Mouse (Mus musculus) neural tube, embryonic 11.5 days (tissue): ENCODE data around the gene Btn2a2. TPM values are rescaled to one million over a fixed set of nuclear protein-coding genes. Genes with fewer than 3 reads are reported as not detected.

Experiments used
- ATAC-seq: fragments of 200-750 bp; cut with Nextera tagmentation; 2 replicates; pipeline ENCODE4 v1.8.0; 2017; ENCODE audit warnings: moderate number of reproducible peaks, mild to moderate bottlenecking, moderate TSS enrichment, moderate library complexity; ENCODE audit not compliant: insufficient read depth, low FRiP score, low TSS enrichment
- DNase-seq: peaks from one replicate; pipeline ENCODE4 v3.0.0-alpha.2; 2015; ENCODE audit warnings: low spot score
- H3K27ac ChIP-seq: fragments of 300-500 bp; sonication (generic); 2 replicates; pipeline ENCODE4 v1.5.1; 2014; ENCODE audit warnings: low read depth, mild to moderate bottlenecking, low read length
- H3K27me3 ChIP-seq: fragments of 300-500 bp; sonication (generic); 2 replicates; pipeline ENCODE4 v1.6.1; 2014; ENCODE audit warnings: mild to moderate bottlenecking, low read length, mixed read lengths; ENCODE audit not compliant: control insufficient read depth, insufficient read depth
- H3K36me3 ChIP-seq: fragments of 300-500 bp; sonication (generic); 2 replicates; pipeline ENCODE4 v1.6.1; 2014; ENCODE audit warnings: mild to moderate bottlenecking, low read length, moderate library complexity, mixed read lengths; ENCODE audit not compliant: control insufficient read depth, insufficient read depth
- H3K4me1 ChIP-seq: fragments of 300-500 bp; sonication (generic); 2 replicates; pipeline ENCODE4 v1.6.1; 2014; ENCODE audit warnings: low read length, mixed read lengths; ENCODE audit not compliant: control insufficient read depth, insufficient read depth
- H3K4me2 ChIP-seq: fragments of 300-500 bp; sonication (generic); 2 replicates; pipeline ENCODE4 v1.6.1; 2014; ENCODE audit warnings: low read depth, mild to moderate bottlenecking, moderate library complexity
- H3K4me3 ChIP-seq: fragments of 300-500 bp; sonication (generic); 2 replicates; pipeline ENCODE4 v1.5.1; 2014; ENCODE audit warnings: low read depth, low read length
- H3K9ac ChIP-seq: fragments of 300-500 bp; sonication (generic); 2 replicates; pipeline ENCODE4 v1.6.1; 2014; ENCODE audit warnings: mild to moderate bottlenecking, low read length
- H3K9me3 ChIP-seq: fragments of 300-500 bp; sonication (generic); 2 replicates; pipeline ENCODE4 v1.6.1; 2016; ENCODE audit warnings: low read length; ENCODE audit not compliant: control insufficient read depth
- WGBS: fragments of 180-500 bp; shearing (Covaris S2); extraction: QIAGEN DNeasy Blood & Tissue Kit; methylation state at CpG from one replicate; pipeline ENCODE4 v1.1.7; 2014; 5-methylcytosine and 5-hydroxymethylcytosine counted together
- polyA plus RNA-seq: library from polyadenylated mRNA; unstranded; fragments of >200 nt; fragmentation: Nextera tagmentation; extraction: Ambion mirVana; gene quantifications from 2 replicates; pipeline ENCODE4 v1.2.1, GENCODE M21; 2014

Btn2a2 gene
- polyA plus RNA-seq, 1 experiment from 2014 or later, result 0.81 TPM

- Histone ChIP-seq H3K27ac (no peak overlapping the region), H3K4me1 (0 out of 2 replicates have a peak, but pooled peaks cover 5% of the 10 kb centered on the region), H3K9me3 (no peaks in the 10 kb centered on the region), H3K36me3 (no peaks in the 10 kb centered on the region), H3K9ac (no peak overlapping the region), H3K4me3 (peak overlapping the region; percentile 42), H3K4me2 (peak overlapping the region; percentile 55), H3K27me3 (no peaks in the 10 kb centered on the region)
- DNase-seq (no peak), ATAC-seq (no peak)
- whole genome bisulfite sequencing, result under 1% methylated on average over 7 of the region's 7 CpGs
Measured at GRCm38 (mm10) chr13:23438521-23438920, 50.1 kb downstream of the Btn2a2 start.

- H3K9ac ChIP-seq, result no peak overlapping the region
- H3K4me2 ChIP-seq, result peak overlapping the region; percentile 55
- peak; percentile 85 for DNase-seq
- no peaks in the 10 kb centered on the region for H3K9me3 ChIP-seq
- no peaks in the 10 kb centered on the region for H3K27me3 ChIP-seq
- no peak overlapping the region for H3K27ac ChIP-seq
- peak; percentile 85 for ATAC-seq
- peak overlapping the region; percentile 42 for H3K4me3 ChIP-seq
- H3K36me3 ChIP-seq, result no peaks in the 10 kb centered on the region
- WGBS, result under 1% methylated on average over 17 of the region's 17 CpGs
- H3K4me1 ChIP-seq, result 0 out of 2 replicates have a peak, but pooled peaks cover 5% of the 10 kb centered on the region
Measured at GRCm38 (mm10) chr13:23437908-23438307, 50.7 kb downstream of the Btn2a2 start.

GRCm38 (mm10) chr13:23436861-23437822, 51.5 kb downstream of the Btn2a2 start:
- Histone ChIP-seq H3K4me2 (peak overlapping the region; percentile 55), H3K9ac (peak overlapping the region; percentile 41), H3K9me3 (no peaks in the 10 kb centered on the region), H3K36me3 (no peaks in the 10 kb centered on the region), H3K27me3 (no peaks in the 10 kb centered on the region), H3K27ac (no peak overlapping the region), H3K4me3 (peak overlapping the region; percentile 42), H3K4me1 (0 out of 2 replicates have a peak, but pooled peaks cover 5% of the 10 kb centered on the region)
- ATAC-seq (peak; percentile 48; the same call in 1 of the 2 replicates), DNase-seq (peak; percentile 70)
- WGBS, result under 1% methylated on average over 32 of the region's 32 CpGs

- Histone ChIP-seq H3K9ac (no peak overlapping the region), H3K9me3 (no peaks in the 10 kb centered on the region), H3K27ac (no peak overlapping the region), H3K36me3 (no peaks in the 10 kb centered on the region), H3K27me3 (no peaks in the 10 kb centered on the region), H3K4me1 (0 out of 2 replicates have a peak, but pooled peaks cover 5% of the 10 kb centered on the region), H3K4me3 (peak overlapping the region; percentile 39), H3K4me2 (peak overlapping the region; percentile 69)
- ATAC-seq, result no peak
- 1% methylated on average over 11 of the region's 11 CpGs for WGBS
- peak; percentile 58 for DNase-seq
Measured at GRCm38 (mm10) chr13:23436231-23436661, 52.4 kb downstream of the Btn2a2 start.

GRCm38 (mm10) chr13:23435676-23436075, 53.0 kb downstream of the Btn2a2 start:
- no peak for DNase-seq
- no peak overlapping the region for H3K27ac ChIP-seq
- no peak for ATAC-seq

GRCm38 (mm10) chr13:23435241-23435640, 53.4 kb downstream of the Btn2a2 start:
- H3K4me2 ChIP-seq, result peak overlapping the region; percentile 69
- H3K27ac ChIP-seq, result no peak overlapping the region
- DNase-seq (no peak), ATAC-seq (no peak)
- no peaks in the 10 kb centered on the region for H3K27me3 ChIP-seq
- H3K9ac ChIP-seq, result peak overlapping the region; percentile 44; the same call in 1 of the 2 replicates
- WGBS, result 20% methylated on average over 4 of the region's 4 CpGs
- H3K9me3 ChIP-seq, result no peaks in the 10 kb centered on the region
- peak overlapping the region; percentile 39 for H3K4me3 ChIP-seq
- H3K36me3 ChIP-seq, result no peaks in the 10 kb centered on the region
- H3K4me1 ChIP-seq, result 0 out of 2 replicates have a peak, but pooled peaks cover 5% of the 10 kb centered on the region

More at GRCm38 (mm10) chr13:23435676-23436075, 53.0 kb downstream of the Btn2a2 start:
- H3K9ac ChIP-seq, result peak overlapping the region; percentile 44
- H3K4me1 ChIP-seq, result 0 out of 2 replicates have a peak, but pooled peaks cover 5% of the 10 kb centered on the region
- H3K9me3 ChIP-seq, result no peaks in the 10 kb centered on the region
- no peaks in the 10 kb centered on the region for H3K27me3 ChIP-seq
- 2% methylated on average over 12 of the region's 12 CpGs for WGBS
- H3K36me3 ChIP-seq, result no peaks in the 10 kb centered on the region
- H3K4me2 ChIP-seq, result peak overlapping the region; percentile 69
- peak overlapping the region; percentile 39 for H3K4me3 ChIP-seq

GRCm38 (mm10) chr13:23434426-23434825, 54.2 kb downstream of the Btn2a2 start:
- 0 out of 2 replicates have a peak, but pooled peaks cover 5% of the 10 kb centered on the region for H3K4me1 ChIP-seq
- H3K9ac ChIP-seq, result no peak overlapping the region
- no peaks in the 10 kb centered on the region for H3K27me3 ChIP-seq
- H3K36me3 ChIP-seq, result no peaks in the 10 kb centered on the region
- 7% methylated on average over 7 of the region's 7 CpGs for WGBS
- 0 out of 2 replicates have a peak overlapping the region, but pooled peaks have one; percentile 0 for H3K4me3 ChIP-seq
- DNase-seq (no peak), ATAC-seq (no peak)
- peak overlapping the region; percentile 22 for H3K4me2 ChIP-seq
- H3K9me3 ChIP-seq, result no peaks in the 10 kb centered on the region
- no peak overlapping the region for H3K27ac ChIP-seq

GRCm38 (mm10) chr13:23433801-23434200, 54.9 kb downstream of the Btn2a2 start:
- WGBS, result 60% methylated on average over 5 of the region's 5 CpGs
- Histone ChIP-seq H3K4me3 (no peak overlapping the region), H3K27me3 (no peaks in the 10 kb centered on the region), H3K4me1 (0 out of 2 replicates have a peak, but pooled peaks cover 5% of the 10 kb centered on the region), H3K36me3 (no peaks in the 10 kb centered on the region), H3K9ac (no peak overlapping the region), H3K27ac (no peak overlapping the region), H3K4me2 (no peak overlapping the region; the same call in 1 of the 2 replicates), H3K9me3 (no peaks in the 10 kb centered on the region)
- no peak for ATAC-seq
- DNase-seq, result no peak
